ENCODE assay signal across 13 mouse cellular contexts in genomic region chr9:118976561-118976960, GRCm38 (mm10). TPM values are rescaled to one million over a fixed set of nuclear protein-coding genes. Genes with fewer than 3 reads are reported as not detected.
DNase-seq lines count a peak whose midpoint lies in the region; ATAC-seq lines count a peak whose summit lies in the region.
"Had no signal": no experiment of that assay in that cellular context is flagged by ENCODE, and none has a peak within 500 bp of the region (broad histone marks: within the 10 kb centered on the region; RNA-seq: fewer than 3 reads in every experiment).

No protein-coding gene starts in this region.

- no peaks in the 10 kb centered on the region for H3K9me3 ChIP-seq in kidney, embryonic 14.5 days (ENCODE audit: control insufficient read depth, low read length)
- no peaks in the 10 kb centered on the region for H3K9me3 ChIP-seq in intestine, embryonic 16.5 days (ENCODE audit: control insufficient read depth, low read length)
- H3K9me3 ChIP-seq: intestine, embryonic 15.5 days; stomach, embryonic 15.5 days had no signal

- peaks cover 57% of the 10 kb centered on the region for H3K4me1 ChIP-seq in kidney, embryonic 14.5 days (ENCODE audit: control insufficient read depth, insufficient read depth, low read length)
- H3K4me1 ChIP-seq in intestine, embryonic 16.5 days (ENCODE audit: control insufficient read depth, insufficient read depth, low read length), result peaks cover 36% of the 10 kb centered on the region

- no peaks in the 10 kb centered on the region for H3K27me3 ChIP-seq in kidney, embryonic 14.5 days (ENCODE audit: control insufficient read depth, insufficient read depth, low read length)
- no peaks in the 10 kb centered on the region for H3K27me3 ChIP-seq in intestine, embryonic 16.5 days (replicated peaks; ENCODE audit: control insufficient read depth, insufficient read depth, low read length)
- H3K27me3 ChIP-seq: intestine, embryonic 15.5 days; stomach, embryonic 15.5 days had no signal

- ATAC-seq in kidney, embryonic 14.5 days (ENCODE audit: low FRiP score, low TSS enrichment), result no peak
- no peak for ATAC-seq in intestine, embryonic 16.5 days
- ATAC-seq: intestine, embryonic 15.5 days had no signal

- no peak overlapping the region for H3K4me3 ChIP-seq in kidney, embryonic 14.5 days (ENCODE audit: low read length)
- H3K4me3 ChIP-seq in intestine, embryonic 16.5 days (ENCODE audit: low read length), result no peak overlapping the region
- H3K4me3 ChIP-seq: intestine, embryonic 15.5 days; myocyte; stomach, embryonic 15.5 days had no signal

- peak; percentile 34 to 52 for DNase-seq in cerebellum, postnatal 10 days
- no peak for DNase-seq in cerebellum, adult 8-10 months
- no peak for DNase-seq in kidney, adult 9 months
- DNase-seq in retina, postnatal 1 day, result peak; percentile 68
- DNase-seq in retina, embryonic 14.5 days (ENCODE audit: low spot score), result no peak
- no peak for DNase-seq in urinary bladder, adult 18-20 months (ENCODE audit: low spot score in 2 of 2)
- DNase-seq: right cerebral cortex, postnatal 4 days; thymus, postnatal 4 days had no signal

- no peak overlapping the region for H3K9ac ChIP-seq in kidney, embryonic 14.5 days (ENCODE audit: low read depth, low read length)
- H3K9ac ChIP-seq in intestine, embryonic 16.5 days (ENCODE audit: low read depth, low read length), result no peak overlapping the region
- H3K9ac ChIP-seq: intestine, embryonic 15.5 days; stomach, embryonic 15.5 days had no signal

- H3K27ac ChIP-seq in kidney, embryonic 14.5 days (ENCODE audit: low read depth, low read length), result peak overlapping the region; percentile 6; the same call in 1 of the 2 replicates
- H3K27ac ChIP-seq in intestine, embryonic 16.5 days (ENCODE audit: low read length), result no peak overlapping the region
- H3K27ac ChIP-seq: intestine, embryonic 15.5 days; stomach, embryonic 15.5 days had no signal

- no peaks in the 10 kb centered on the region; the same call in 1 of the 2 replicates for H3K36me3 ChIP-seq in kidney, embryonic 14.5 days (ENCODE audit: control insufficient read depth, insufficient read depth, low read length)
- no peaks in the 10 kb centered on the region for H3K36me3 ChIP-seq in intestine, embryonic 16.5 days (ENCODE audit: control insufficient read depth, insufficient read depth, low read length)
- H3K36me3 ChIP-seq: intestine, embryonic 15.5 days had no signal

- no peak overlapping the region for H3K4me2 ChIP-seq in kidney, embryonic 14.5 days (replicated peaks; ENCODE audit: low read depth, low read length)
- no peak overlapping the region for H3K4me2 ChIP-seq in intestine, embryonic 16.5 days (ENCODE audit: low read depth, low read length)
- H3K4me2 ChIP-seq: intestine, embryonic 15.5 days; stomach, embryonic 15.5 days had no signal

- 84% methylated on average over 7 of the region's 7 CpGs for WGBS in kidney, embryonic 14.5 days
- WGBS in intestine, embryonic 16.5 days, result 80% methylated on average over 7 of the region's 7 CpGs

RNA-seq across cellular contexts. Expression of gene Ctdspl, which starts 50.3 kb away (rescaled TPM):
- polyA plus RNA-seq in kidney, embryonic 14.5 days (2014; fragmentation: Nextera tagmentation; extraction: Ambion mirVana), result 25.3 and 31.2 TPM in 2 replicates
- polyA plus RNA-seq in intestine, embryonic 16.5 days (2015; fragmentation: Nextera tagmentation; extraction: Ambion mirVana), result 17.6 and 18.8 TPM in 2 replicates

Comparison
In these comparisons a context has a peak if more than half of its experiments do, and no peak if none do; other contexts are left out.
1. DNase-seq: peak in cerebellum, postnatal 10 days (2 of 2) and retina, postnatal 1 day (single experiment); none in cerebellum, adult 8-10 months (single experiment), kidney, adult 9 months (single experiment), retina, embryonic 14.5 days (single experiment) and urinary bladder, adult 18-20 months (0 of 2).